Mouse (Mus musculus) limb, embryonic 14.5 days (tissue): Measurements from ENCODE around the gene Iqsec1. TPM values are rescaled to one million over a fixed set of nuclear protein-coding genes. Genes with fewer than 3 reads are reported as not detected.

Experiments used
- ATAC-seq: fragments of 200-750 bp; cut with Nextera tagmentation; 2 replicates; pipeline ENCODE4 v1.8.0; 2017; ENCODE audit warnings: low read depth, moderate number of reproducible peaks, moderate TSS enrichment; ENCODE audit not compliant: low FRiP score
- DNase-seq: peaks from one replicate; pipeline ENCODE4 v3.0.0-alpha.2; 2015; ENCODE audit warnings: low spot score
- H3K27ac ChIP-seq: fragments of 300-500 bp; sonication (generic); replicated peaks from 2 replicates; pipeline ENCODE4 v1.5.1; 2014; ENCODE audit warnings: low read depth, mild to moderate bottlenecking, low read length, moderate library complexity, mixed read lengths
- H3K27me3 ChIP-seq: fragments of 300-500 bp; sonication (generic); 2 replicates; pipeline ENCODE4 v1.6.1; 2014; ENCODE audit warnings: low read length, mixed read lengths; ENCODE audit not compliant: control insufficient read depth, insufficient read depth
- H3K36me3 ChIP-seq: fragments of 300-500 bp; sonication (generic); 2 replicates; pipeline ENCODE4 v1.6.1; 2014; ENCODE audit warnings: mild to moderate bottlenecking, low read length, moderate library complexity, mixed read lengths; ENCODE audit not compliant: control insufficient read depth, insufficient read depth
- H3K4me1 ChIP-seq: fragments of 300-500 bp; sonication (generic); 2 replicates; pipeline ENCODE4 v1.6.1; 2014; ENCODE audit warnings: antibody characterized with exemption, low read length, mixed read lengths; ENCODE audit not compliant: control insufficient read depth, insufficient read depth
- H3K4me2 ChIP-seq: fragments of 300-500 bp; sonication (generic); replicated peaks from 2 replicates; pipeline ENCODE4 v1.6.1; 2014; ENCODE audit warnings: low read depth, mild to moderate bottlenecking, low read length, moderate library complexity; ENCODE audit not compliant: severe bottlenecking
- H3K4me3 ChIP-seq: fragments of 300-500 bp; sonication (generic); replicated peaks from 2 replicates; pipeline ENCODE4 v1.5.1; 2014; ENCODE audit warnings: low read length
- H3K9ac ChIP-seq: fragments of 300-500 bp; sonication (generic); 2 replicates; pipeline ENCODE4 v1.6.1; 2014; ENCODE audit warnings: mild to moderate bottlenecking, low read depth, low read length, moderate library complexity; ENCODE audit not compliant: severe bottlenecking
- H3K9me3 ChIP-seq: fragments of 300-500 bp; sonication (generic); 2 replicates; pipeline ENCODE4 v1.6.1; 2016; ENCODE audit warnings: low read length; ENCODE audit not compliant: control insufficient read depth
- POLR2A ChIP-seq: fragments of 200-500 bp; IDR thresholded peaks from 2 replicates; pipeline ENCODE4 v1.8.0; 2012; ENCODE audit warnings: inconsistent platforms, mild to moderate bottlenecking, moderate library complexity, borderline replicate concordance; ENCODE audit not compliant: insufficient read depth, insufficient read length; ENCODE audit errors: extremely low read depth
- WGBS: fragments of 180-500 bp; shearing (Covaris S2); extraction: QIAGEN DNeasy Blood & Tissue Kit; methylation state at CpG from one replicate; pipeline ENCODE4 v1.1.7; 2014; 5-methylcytosine and 5-hydroxymethylcytosine counted together
- polyA plus RNA-seq, 2 experiments: library from polyadenylated mRNA; depleted of rRNA in 1 of 2; stranded (reverse) in 1 of 2; unstranded in 1 of 2; fragments of >200 nt; fragmentation: Nextera tagmentation in 1 of 2; extraction: Ambion mirVana in 1 of 2; gene quantifications; 2 replicates each; pipeline versions ENCODE4 v1.2.1 to v1.2.3; 2012 to 2014

Gene Iqsec1
- polyA plus RNA-seq, 2 experiments, result 17.3 to 58.2 TPM

GRCm38 (mm10) chr6:90815341-90815740 is 173.1 kb downstream of the Iqsec1 start:
- H3K36me3 ChIP-seq, result no peaks in the 10 kb centered on the region
- no peak for ATAC-seq
- H3K9ac ChIP-seq, result no peak overlapping the region

GRCm38 (mm10) chr6:90813526-90813925 is 175.0 kb downstream of the Iqsec1 start:
- Histone ChIP-seq H3K4me3 (no peak overlapping the region), H3K27ac (no peak overlapping the region), H3K27me3 (no peaks in the 10 kb centered on the region), H3K9ac (no peak overlapping the region), H3K36me3 (no peaks in the 10 kb centered on the region), H3K4me1 (peaks cover 13% of the 10 kb centered on the region), H3K4me2 (no peak overlapping the region), H3K9me3 (no peaks in the 10 kb centered on the region)
- WGBS, result 65% methylated on average over 1 of the region's 1 CpGs
- DNase-seq (no peak), ATAC-seq (no peak)
- TF ChIP-seq POLR2A, result no peak

More at GRCm38 (mm10) chr6:90815341-90815740, 173.1 kb downstream of the Iqsec1 start:
- Histone ChIP-seq H3K4me2 (no peak overlapping the region), H3K27me3 (no peaks in the 10 kb centered on the region), H3K27ac (no peak overlapping the region), H3K4me3 (no peak overlapping the region), H3K9me3 (no peaks in the 10 kb centered on the region), H3K4me1 (0 out of 2 replicates have a peak, but pooled peaks cover 2% of the 10 kb centered on the region)
- DNase-seq, result no peak
- no peak for TF ChIP-seq POLR2A
- WGBS, result 70% methylated on average over 3 of the region's 3 CpGs

GRCm38 (mm10) chr6:90812584-90812983 is 175.9 kb downstream of the Iqsec1 start:
- ATAC-seq, result no peak
- no peak overlapping the region for H3K4me2 ChIP-seq
- H3K4me3 ChIP-seq, result no peak overlapping the region
- no peak for DNase-seq
- no peaks in the 10 kb centered on the region for H3K27me3 ChIP-seq
- H3K27ac ChIP-seq, result no peak overlapping the region
- no peak overlapping the region for H3K9ac ChIP-seq
- peaks cover 18% of the 10 kb centered on the region for H3K4me1 ChIP-seq
- no peak for TF ChIP-seq POLR2A
- no peaks in the 10 kb centered on the region for H3K36me3 ChIP-seq
- 85% methylated on average over 8 of the region's 8 CpGs for WGBS
- no peaks in the 10 kb centered on the region for H3K9me3 ChIP-seq

- H3K9me3 ChIP-seq, result no peaks in the 10 kb centered on the region
- no peak for TF ChIP-seq POLR2A
- H3K27me3 ChIP-seq, result no peaks in the 10 kb centered on the region
- WGBS, result 53% methylated on average over 3 of the region's 3 CpGs
- no peak overlapping the region for H3K4me3 ChIP-seq
- H3K36me3 ChIP-seq, result no peaks in the 10 kb centered on the region
- no peak overlapping the region for H3K9ac ChIP-seq
- no peak for DNase-seq
- no peak overlapping the region for H3K27ac ChIP-seq
- H3K4me1 ChIP-seq, result peaks cover 18% of the 10 kb centered on the region
- ATAC-seq, result no peak
- H3K4me2 ChIP-seq, result no peak overlapping the region
Observed at GRCm38 (mm10) chr6:90812072-90812471, 176.4 kb downstream of the Iqsec1 start.

GRCm38 (mm10) chr6:90810576-90810975 is 177.9 kb downstream of the Iqsec1 start:
- ATAC-seq (no peak), DNase-seq (no peak)
- Histone ChIP-seq H3K27me3 (no peaks in the 10 kb centered on the region), H3K27ac (no peak overlapping the region), H3K4me1 (peaks cover 18% of the 10 kb centered on the region), H3K4me2 (peak overlapping the region; percentile 43; the same call in 1 of the 2 replicates), H3K9ac (no peak overlapping the region), H3K36me3 (no peaks in the 10 kb centered on the region), H3K4me3 (no peak overlapping the region), H3K9me3 (no peaks in the 10 kb centered on the region)
- WGBS, result 56% methylated on average over 1 of the region's 1 CpGs
- TF ChIP-seq POLR2A, result no peak

DNA sequence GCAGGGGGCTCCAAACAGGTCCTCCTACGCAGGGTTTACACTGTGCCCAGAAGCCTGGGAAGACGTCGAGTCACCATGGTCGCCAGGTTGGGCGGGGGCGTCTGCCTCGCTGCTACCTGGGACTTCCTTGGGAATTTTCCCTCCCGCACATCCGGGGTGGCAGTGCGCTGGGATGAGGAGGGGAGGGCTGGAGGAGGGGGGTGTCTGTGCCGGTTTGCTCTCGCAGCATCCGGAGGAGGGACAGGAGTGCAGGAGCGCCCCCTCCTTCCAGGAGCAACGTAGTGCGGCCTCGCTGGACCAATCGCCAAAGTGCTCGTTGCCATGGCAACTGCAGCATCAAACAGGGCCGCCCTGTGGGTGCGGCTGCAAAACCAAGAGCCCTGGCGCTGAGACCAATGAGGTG is 178.5 kb downstream of the Iqsec1 start:
- Histone ChIP-seq H3K9me3 (no peaks in the 10 kb centered on the region), H3K36me3 (no peaks in the 10 kb centered on the region), H3K4me1 (peaks cover 18% of the 10 kb centered on the region), H3K9ac (no peak overlapping the region), H3K4me2 (peak overlapping the region; percentile 43), H3K27ac (no peak overlapping the region), H3K4me3 (peak overlapping the region; percentile 10), H3K27me3 (no peaks in the 10 kb centered on the region)
- DNase-seq (peak; percentile 81), ATAC-seq (peak; percentile 66)
- TF ChIP-seq POLR2A, result no peak
- WGBS, result 13% methylated on average over 21 of the region's 22 CpGs
